Mouse (Mus musculus) MEL (cell line): ENCODE results near the gene Rnf182. TPM values are rescaled to one million over a fixed set of nuclear protein-coding genes. Genes with fewer than 3 reads are reported as not detected.

Source experiments
- DNase-seq: peaks from one replicate; pipeline ENCODE4 v3.0.0; 2011; ENCODE audit warnings: low read depth, low spot score
- H3K27ac ChIP-seq: 2 replicates; pipeline ENCODE4 v1.5.1; 2012; ENCODE audit warnings: low read depth, mild to moderate bottlenecking, control low read depth, low read length, moderate library complexity; ENCODE audit not compliant: control insufficient read depth
- H3K27me3 ChIP-seq, 2 experiments: fragments of 150-350 bp in 1 of 2; sonication (generic) in 1 of 2; 2 replicates each; pipeline ENCODE4 v1.6.1; 2012; ENCODE audit warnings: low read length in 2 of 2, mild to moderate bottlenecking in 2 of 2, improper control_type of control experiment in 1 of 2, moderate library complexity in 1 of 2; ENCODE audit not compliant: insufficient read depth in 2 of 2, control insufficient read depth in 1 of 2
- H3K36me3 ChIP-seq, 2 experiments: 2 replicates each; pipeline ENCODE4 v1.6.1; 2012 to 2014; ENCODE audit warnings: low read length in 2 of 2, improper control_type of control experiment in 1 of 2, inconsistent platforms in 1 of 2, mild to moderate bottlenecking in 1 of 2; ENCODE audit not compliant: insufficient read depth in 2 of 2, control insufficient read depth in 1 of 2
- H3K4me1 ChIP-seq, 2 experiments: fragments of 150-350 bp in 1 of 2; sonication (generic) in 1 of 2; 2 replicates each; pipeline ENCODE4 v1.6.1; 2012; ENCODE audit warnings: low read length in 2 of 2, improper control_type of control experiment in 1 of 2, mild to moderate bottlenecking in 1 of 2; ENCODE audit not compliant: insufficient read depth in 2 of 2, control insufficient read depth in 1 of 2
- H3K4me3 ChIP-seq, 2 experiments: fragments of 150-350 bp in 1 of 2; sonication (generic) in 1 of 2; 2 replicates each; pipeline ENCODE4 v1.5.1; 2012; ENCODE audit warnings: low read depth in 2 of 2, low read length in 2 of 2, mild to moderate bottlenecking in 2 of 2, moderate library complexity in 2 of 2, control low read depth in 1 of 2, improper control_type of control experiment in 1 of 2; ENCODE audit not compliant: control insufficient read depth in 1 of 2, insufficient read depth in 1 of 2
- H3K79me2 ChIP-seq: 2 replicates; pipeline ENCODE4 v1.6.1; 2012; ENCODE audit warnings: mild to moderate bottlenecking, low read length, moderate library complexity; ENCODE audit not compliant: control insufficient read depth, poor library complexity, insufficient read depth
- H3K9ac ChIP-seq: 2 replicates; pipeline ENCODE4 v1.6.1; 2012; ENCODE audit warnings: low read depth, mild to moderate bottlenecking, control low read depth, low read length, moderate library complexity; ENCODE audit not compliant: control insufficient read depth, poor library complexity, severe bottlenecking
- H3K9me3 ChIP-seq: fragments of 150-350 bp; sonication (generic); replicated peaks from 2 replicates; pipeline ENCODE4 v1.6.1; 2012; ENCODE audit warnings: mild to moderate bottlenecking, low read length, improper control_type of control experiment, moderate library complexity; ENCODE audit not compliant: insufficient read depth
- BHLHE40 ChIP-seq: IDR thresholded peaks from 2 replicates; pipeline ENCODE4 v1.6.1; 2012; ENCODE audit warnings: low read depth, mild to moderate bottlenecking, inconsistent platforms, low read length, improper control_type of control experiment, borderline replicate concordance
- CHD2 ChIP-seq: IDR thresholded peaks from 2 replicates; pipeline ENCODE4 v1.6.1; 2011; ENCODE audit warnings: low read length, improper control_type of control experiment
- CTCF ChIP-seq, 3 experiments: IDR thresholded peaks in 2 of 3; conservative IDR thresholded peaks in 1 of 3; 2 replicates each; pipeline ENCODE4 v1.5.1; 2011 to 2012; ENCODE audit warnings: low read length in 3 of 3, low read depth in 2 of 3, mild to moderate bottlenecking in 2 of 3, improper control_type of control experiment in 1 of 3, inconsistent platforms in 1 of 3, mixed read lengths in 1 of 3, moderate library complexity in 1 of 3; ENCODE audit not compliant: control insufficient read depth in 1 of 3, insufficient read depth in 1 of 3, poor library complexity in 1 of 3, severe bottlenecking in 1 of 3
- E2F4 ChIP-seq: IDR thresholded peaks from 2 replicates; pipeline ENCODE4 v1.6.1; 2011; ENCODE audit warnings: low read depth, low read length, improper control_type of control experiment, borderline replicate concordance
- ELF1 ChIP-seq: IDR thresholded peaks from 2 replicates; pipeline ENCODE4 v1.6.1; 2014; ENCODE audit warnings: low read depth, mild to moderate bottlenecking, inconsistent platforms, low read length, improper control_type of control experiment, moderate library complexity
- GABPA ChIP-seq: IDR thresholded peaks from 2 replicates; pipeline ENCODE4 v1.6.1; 2012; ENCODE audit warnings: low read depth, mild to moderate bottlenecking, inconsistent platforms, low read length, improper control_type of control experiment, moderate library complexity
- HCFC1 ChIP-seq: IDR thresholded peaks from 2 replicates; pipeline ENCODE4 v1.6.1; 2012; ENCODE audit warnings: low read depth, mild to moderate bottlenecking, inconsistent platforms, low read length, improper control_type of control experiment, moderate library complexity
- JUND ChIP-seq: IDR thresholded peaks from 2 replicates; pipeline ENCODE4 v1.6.1; 2011; ENCODE audit warnings: low read depth, mild to moderate bottlenecking, improper control_type of control experiment, low read length
- MAFK ChIP-seq: IDR thresholded peaks from 2 replicates; pipeline ENCODE4 v1.6.1; 2011; ENCODE audit warnings: low read depth, mild to moderate bottlenecking, low read length, improper control_type of control experiment, borderline replicate concordance
- MAX ChIP-seq: IDR thresholded peaks from 2 replicates; pipeline ENCODE4 v1.6.1; 2011; ENCODE audit warnings: low read length, improper control_type of control experiment
- MAZ ChIP-seq: IDR thresholded peaks from 2 replicates; pipeline ENCODE4 v1.6.1; 2012; ENCODE audit warnings: low read depth, mild to moderate bottlenecking, inconsistent platforms, low read length, improper control_type of control experiment
- MYC ChIP-seq: IDR thresholded peaks from 2 replicates; pipeline ENCODE4 v1.6.1; 2011; ENCODE audit warnings: low read depth, mild to moderate bottlenecking, low read length, improper control_type of control experiment, moderate library complexity
- NELFE ChIP-seq: IDR thresholded peaks from 2 replicates; pipeline ENCODE4 v1.6.1; 2011; ENCODE audit warnings: low read depth, low read length, improper control_type of control experiment
- POLR2A ChIP-seq, 2 experiments: IDR thresholded peaks; 2 replicates each; pipeline ENCODE4 v1.6.1; 2011 to 2012; ENCODE audit warnings: low read length in 2 of 2, mild to moderate bottlenecking in 2 of 2, control low read depth in 1 of 2, improper control_type of control experiment in 1 of 2, low read depth in 1 of 2, moderate library complexity in 1 of 2; ENCODE audit not compliant: control insufficient read depth in 1 of 2, insufficient read depth in 1 of 2, poor library complexity in 1 of 2
- POLR2AphosphoS2 ChIP-seq: IDR thresholded peaks from 2 replicates; pipeline ENCODE4 v1.6.1; 2011; ENCODE audit warnings: low read length, improper control_type of control experiment
- POLR2AphosphoS5 ChIP-seq: IDR thresholded peaks from 2 replicates; pipeline ENCODE4 v1.6.1; 2012; ENCODE audit warnings: low read depth, borderline replicate concordance, mild to moderate bottlenecking, inconsistent platforms, low read length, moderate library complexity, mixed read lengths
- RAD21 ChIP-seq: IDR thresholded peaks from 2 replicates; pipeline ENCODE4 v1.6.1; 2011; ENCODE audit warnings: mild to moderate bottlenecking, low read depth, low read length, improper control_type of control experiment
- RCOR1 ChIP-seq: IDR thresholded peaks from 2 replicates; pipeline ENCODE4 v1.6.1; 2012; ENCODE audit warnings: low read depth, mild to moderate bottlenecking, inconsistent platforms, low read length, improper control_type of control experiment
- SMC3 ChIP-seq: IDR thresholded peaks from 2 replicates; pipeline ENCODE4 v1.6.1; 2011; ENCODE audit warnings: low read depth, low read length, improper control_type of control experiment
- TCF12 ChIP-seq: IDR thresholded peaks from 2 replicates; pipeline ENCODE4 v1.6.1; 2014; ENCODE audit warnings: low read depth, mild to moderate bottlenecking, inconsistent platforms, low read length, improper control_type of control experiment, moderate library complexity
- ZKSCAN1 ChIP-seq: IDR thresholded peaks from 2 replicates; pipeline ENCODE4 v1.6.1; 2012; ENCODE audit warnings: low read depth, mild to moderate bottlenecking, inconsistent platforms, low read length, improper control_type of control experiment, moderate library complexity
- ZMIZ1 ChIP-seq: IDR thresholded peaks from 2 replicates; pipeline ENCODE4 v1.6.1; 2012; ENCODE audit warnings: low read depth, mild to moderate bottlenecking, inconsistent platforms, low read length, improper control_type of control experiment, moderate library complexity
- polyA plus RNA-seq, 2 experiments: library from polyadenylated mRNA; stranded (reverse) in 1 of 2; unstranded in 1 of 2; fragments of >175 nt in 1 of 2; fragments of >200 nt in 1 of 2; gene quantifications; 2 replicates each; pipeline versions ENCODE4 v1.2.1 to v1.2.4; 2012; ENCODE audit warnings: low replicate concordance in 2 of 2, low read depth in 1 of 2; ENCODE audit not compliant: insufficient read length in 2 of 2, insufficient read depth in 1 of 2, missing spikeins in 1 of 2
- total RNA-seq: library from RNA; depleted of rRNA; stranded (reverse); fragments of 300-350 nt; gene quantifications from 2 replicates; pipeline ENCODE4 v1.2.3, GENCODE M21; 2012

Gene Rnf182
- total and polyA plus RNA-seq, 3 experiments = 0.04 TPM; not detected in 2

GRCm38 (mm10) chr13:43615194-43615576 lies 325 bp upstream of the Rnf182 start:
- no peaks in the 10 kb centered on the region; a peak in 1 of 4 replicates for H3K27me3 ChIP-seq

DNA sequence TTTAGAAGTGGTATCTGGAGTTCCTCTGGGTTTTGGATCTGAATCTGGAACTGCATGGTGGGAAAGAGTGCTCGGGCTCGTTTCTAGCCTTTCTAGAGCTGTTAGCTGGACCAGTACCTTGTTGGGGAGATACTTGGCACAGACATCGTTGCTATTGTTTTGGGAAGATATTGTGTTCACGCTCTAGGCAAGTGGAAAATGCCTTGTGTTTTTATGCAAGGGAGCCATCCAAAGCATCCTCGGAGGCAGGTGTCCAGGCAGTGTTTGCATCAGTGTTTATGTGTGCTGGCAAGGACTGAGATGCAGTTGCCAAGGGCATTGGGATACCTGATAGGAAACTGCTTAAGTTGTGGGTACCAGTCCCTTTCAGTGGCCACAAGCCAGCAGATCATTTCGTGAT lies 1.0 kb downstream of the Rnf182 start:
- H3K4me3 ChIP-seq = no peak overlapping the region
- no peak overlapping the region for H3K27ac ChIP-seq
- no peak for DNase-seq
- no peak overlapping the region for H3K9ac ChIP-seq
- H3K27me3 ChIP-seq = no peaks in the 10 kb centered on the region; a peak in 1 of 4 replicates
- H3K4me1 ChIP-seq = no peaks in the 10 kb centered on the region
- no peaks in the 10 kb centered on the region for H3K36me3 ChIP-seq
- TF ChIP-seq MAFK = no peak
- TF ChIP-seq SMC3 = no peak
- TF ChIP-seq POLR2AphosphoS5 = no peak
- TF ChIP-seq ZKSCAN1 = no peak
- no peak for TF ChIP-seq MAX
- no peak for TF ChIP-seq CTCF (IDR thresholded peaks at IDR 0.05 in 2 of 3, conservative IDR thresholded peaks at IDR 0.05 in 1 of 3; ENCODE audit: control insufficient read depth in 1 of 3, insufficient read depth in 1 of 3, low read depth in 2 of 3, low read length in 3 of 3, poor library complexity in 1 of 3, severe bottlenecking in 1 of 3)
- no peaks in the 10 kb centered on the region for H3K79me2 ChIP-seq
- no peaks in the 10 kb centered on the region for H3K9me3 ChIP-seq

More at GRCm38 (mm10) chr13:43615194-43615576, 325 bp upstream of the Rnf182 start:
- Histone ChIP-seq H3K4me3 (no peak overlapping the region), H3K27ac (no peak overlapping the region), H3K4me1 (no peaks in the 10 kb centered on the region), H3K9ac (no peak overlapping the region), H3K9me3 (no peaks in the 10 kb centered on the region), H3K36me3 (no peaks in the 10 kb centered on the region), H3K79me2 (no peaks in the 10 kb centered on the region)
- no peak for TF ChIP-seq RCOR1
- TF ChIP-seq MAZ = no peak
- TF ChIP-seq POLR2AphosphoS2 = no peak
- TF ChIP-seq TCF12 = no peak
- no peak for TF ChIP-seq GABPA
- no peak for DNase-seq

DNA sequence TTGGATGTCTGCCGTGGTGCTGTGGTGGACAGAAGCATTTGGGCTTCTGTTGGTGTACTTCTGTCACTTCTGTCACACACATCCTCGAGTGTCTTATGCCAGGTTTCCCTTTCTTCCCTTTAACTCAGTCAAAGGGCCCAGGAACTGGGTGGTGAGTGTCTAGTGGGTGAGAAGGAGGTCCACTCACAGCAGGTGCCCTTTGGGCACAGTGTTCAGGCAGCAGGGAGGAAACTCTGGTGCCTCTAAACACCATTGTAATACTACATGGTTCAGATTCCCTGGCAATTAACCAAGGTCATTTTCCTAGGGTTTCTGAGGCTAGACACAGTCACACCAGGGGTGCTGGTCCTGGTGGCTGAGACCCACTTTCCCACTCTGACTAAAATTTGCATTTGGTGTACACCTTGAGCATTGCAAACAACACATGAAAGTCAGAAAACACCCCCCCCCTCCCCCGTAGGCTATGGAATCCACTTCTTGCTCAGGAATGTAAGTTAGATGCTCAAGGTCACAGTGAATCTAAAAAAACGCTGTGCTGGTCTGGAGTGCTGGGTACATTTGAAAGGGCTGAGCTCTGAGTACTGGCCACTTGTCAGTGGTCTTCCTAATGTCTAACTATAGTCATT lies 4.2 kb downstream of the Rnf182 start:
- DNase-seq = no peak
- no peaks in the 10 kb centered on the region for H3K79me2 ChIP-seq
- no peak for TF ChIP-seq MAZ
- TF ChIP-seq POLR2AphosphoS2 = no peak
- no peak for TF ChIP-seq E2F4
- TF ChIP-seq BHLHE40 = no peak
- no peak for TF ChIP-seq CTCF (IDR thresholded peaks at IDR 0.05 in 2 of 3, conservative IDR thresholded peaks at IDR 0.05 in 1 of 3; ENCODE audit: control insufficient read depth in 1 of 3, insufficient read depth in 1 of 3, low read depth in 2 of 3, low read length in 3 of 3, poor library complexity in 1 of 3, severe bottlenecking in 1 of 3)
- no peak for TF ChIP-seq CHD2
- TF ChIP-seq ELF1 = no peak
- TF ChIP-seq RAD21 = no peak
- no peak for TF ChIP-seq ZMIZ1
- no peak for TF ChIP-seq HCFC1
- no peak for TF ChIP-seq MYC
- TF ChIP-seq NELFE = no peak
- TF ChIP-seq ZKSCAN1 = no peak
- TF ChIP-seq JUND = no peak
- no peak for TF ChIP-seq TCF12
- no peak for TF ChIP-seq SMC3
- no peak for TF ChIP-seq POLR2A (IDR thresholded peaks at IDR 0.05; ENCODE audit: control insufficient read depth in 1 of 2, insufficient read depth in 1 of 2, low read depth in 1 of 2, low read length in 2 of 2, poor library complexity in 1 of 2)
- TF ChIP-seq, all 39 proteins: peak for 0
- Histone ChIP-seq H3K9ac (no peak overlapping the region), H3K36me3 (no peaks in the 10 kb centered on the region), H3K27me3 (no peaks in the 10 kb centered on the region; a peak in 1 of 4 replicates), H3K4me1 (no peaks in the 10 kb centered on the region), H3K27ac (no peak overlapping the region), H3K4me3 (no peak overlapping the region), H3K9me3 (no peaks in the 10 kb centered on the region)
